Mouse (Mus musculus) hindbrain, embryonic 12.5 days (tissue): ENCODE data around the gene Mapk8ip2. TPM values are rescaled to one million over a fixed set of nuclear protein-coding genes. Genes with fewer than 3 reads are reported as not detected.

Source experiments
- ATAC-seq: fragments of 200-750 bp; cut with Nextera tagmentation; 2 replicates; pipeline ENCODE4 v1.8.0; 2017; ENCODE audit warnings: moderate TSS enrichment; ENCODE audit not compliant: low FRiP score
- H3K27ac ChIP-seq: fragments of 300-500 bp; sonication (generic); 2 replicates; pipeline ENCODE4 v1.5.1; 2016; ENCODE audit warnings: mild to moderate bottlenecking
- H3K27me3 ChIP-seq: fragments of 300-500 bp; sonication (generic); 2 replicates; pipeline ENCODE4 v1.6.1; 2016; ENCODE audit warnings: mild to moderate bottlenecking
- H3K36me3 ChIP-seq: fragments of 300-500 bp; sonication (generic); 2 replicates; pipeline ENCODE4 v1.6.1; 2016; ENCODE audit warnings: mild to moderate bottlenecking
- H3K4me1 ChIP-seq: fragments of 300-500 bp; sonication (generic); 2 replicates; pipeline ENCODE4 v1.6.1; 2016
- H3K4me2 ChIP-seq: fragments of 300-500 bp; sonication (generic); replicated peaks from 2 replicates; pipeline ENCODE4 v1.6.1; 2016; ENCODE audit warnings: mild to moderate bottlenecking
- H3K4me3 ChIP-seq: fragments of 300-500 bp; sonication (generic); 2 replicates; pipeline ENCODE4 v1.5.1; 2016; ENCODE audit warnings: mild to moderate bottlenecking
- H3K9ac ChIP-seq: fragments of 300-500 bp; sonication (generic); 2 replicates; pipeline ENCODE4 v1.6.1; 2016; ENCODE audit warnings: mild to moderate bottlenecking, moderate library complexity
- H3K9me3 ChIP-seq: fragments of 300-500 bp; sonication (generic); replicated peaks from 2 replicates; pipeline ENCODE4 v1.6.1; 2016; ENCODE audit warnings: mild to moderate bottlenecking
- WGBS: fragments of 180-500 bp; shearing (Covaris S2); methylation state at CpG from one replicate; pipeline ENCODE4 v1.1.7; 2016; 5-methylcytosine and 5-hydroxymethylcytosine counted together
- polyA plus RNA-seq: library from polyadenylated mRNA; unstranded; fragments of >200 nt; fragmentation: Nextera tagmentation; extraction: Ambion mirVana; gene quantifications from 2 replicates; pipeline ENCODE4 v1.2.1, GENCODE M21; 2016

The Mapk8ip2 gene
- polyA plus RNA-seq, 1 experiment from 2014 or later, result 53.3 TPM

DNA sequence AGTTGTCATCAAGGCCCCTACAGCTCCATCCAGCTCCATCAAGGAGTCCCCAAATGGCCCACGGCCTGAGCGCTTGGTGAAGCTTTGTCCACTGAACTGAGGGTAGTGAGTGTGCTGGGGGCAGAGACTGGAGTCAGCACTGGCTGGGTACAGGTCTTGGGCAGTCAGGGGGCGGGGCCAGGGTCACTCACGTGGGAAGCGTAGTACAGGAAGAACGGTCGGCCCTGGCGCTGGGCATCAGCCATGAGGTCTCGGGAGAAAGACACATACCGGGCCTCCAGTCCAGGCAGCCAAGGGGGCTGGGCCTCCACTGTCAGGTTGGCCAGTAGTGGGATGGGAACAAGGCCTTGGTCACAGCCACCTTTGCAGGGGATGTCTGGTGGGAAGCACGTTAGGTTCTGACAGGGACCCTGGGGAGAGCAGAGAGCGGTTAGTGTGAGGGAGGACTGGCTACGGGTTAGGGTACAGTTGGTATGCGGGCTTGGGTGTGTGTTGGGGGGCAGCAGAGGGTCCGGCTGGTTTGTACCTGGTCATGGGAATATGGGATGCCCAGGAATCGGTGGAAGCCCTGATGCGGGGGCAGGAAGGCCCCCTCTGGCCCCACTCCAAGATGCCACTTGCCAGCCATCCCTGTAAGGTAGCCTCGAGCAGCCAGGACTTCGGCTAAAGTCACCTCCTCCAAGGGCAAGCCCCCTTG lies 21.0 kb downstream of the Mapk8ip2 start:
- H3K4me2 ChIP-seq, result peak overlapping the region; percentile 77; the same call in 1 of the 2 replicates
- no peaks in the 10 kb centered on the region for H3K36me3 ChIP-seq
- no peaks in the 10 kb centered on the region for H3K9me3 ChIP-seq
- H3K27ac ChIP-seq, result no peak overlapping the region
- H3K4me1 ChIP-seq, result peaks cover 9% of the 10 kb centered on the region
- H3K27me3 ChIP-seq, result no peaks in the 10 kb centered on the region
- no peak for ATAC-seq
- H3K9ac ChIP-seq, result no peak overlapping the region
- H3K4me3 ChIP-seq, result no peak overlapping the region
- 92% methylated on average over 19 of the region's 19 CpGs for WGBS

- H3K36me3 ChIP-seq, result no peaks in the 10 kb centered on the region
- peak overlapping the region; percentile 70 for H3K9ac ChIP-seq
- H3K4me1 ChIP-seq, result peaks cover 9% of the 10 kb centered on the region
- no peaks in the 10 kb centered on the region for H3K9me3 ChIP-seq
- no peaks in the 10 kb centered on the region for H3K27me3 ChIP-seq
- ATAC-seq, result peak; percentile 5; the same call in 1 of the 2 replicates
- H3K4me3 ChIP-seq, result peak overlapping the region; percentile 50
- peak overlapping the region; percentile 77 for H3K4me2 ChIP-seq
- no peak overlapping the region for H3K27ac ChIP-seq
- WGBS, result 84% methylated on average over 7 of the region's 7 CpGs
Observed at GRCm38 (mm10) chr15:89475293-89475600, 21.5 kb downstream of the Mapk8ip2 start.

GRCm38 (mm10) chr15:89475611-89476474 lies 22.1 kb downstream of the Mapk8ip2 start:
- Histone ChIP-seq H3K36me3 (no peaks in the 10 kb centered on the region), H3K27me3 (no peaks in the 10 kb centered on the region), H3K4me3 (peak overlapping the region; percentile 50), H3K4me2 (peak overlapping the region; percentile 77), H3K27ac (peak overlapping the region; percentile 68), H3K9ac (peak overlapping the region; percentile 70), H3K9me3 (no peaks in the 10 kb centered on the region), H3K4me1 (peaks cover 9% of the 10 kb centered on the region)
- peak; percentile 97 for ATAC-seq
- 7% methylated on average over 44 of the region's 44 CpGs for WGBS

DNA sequence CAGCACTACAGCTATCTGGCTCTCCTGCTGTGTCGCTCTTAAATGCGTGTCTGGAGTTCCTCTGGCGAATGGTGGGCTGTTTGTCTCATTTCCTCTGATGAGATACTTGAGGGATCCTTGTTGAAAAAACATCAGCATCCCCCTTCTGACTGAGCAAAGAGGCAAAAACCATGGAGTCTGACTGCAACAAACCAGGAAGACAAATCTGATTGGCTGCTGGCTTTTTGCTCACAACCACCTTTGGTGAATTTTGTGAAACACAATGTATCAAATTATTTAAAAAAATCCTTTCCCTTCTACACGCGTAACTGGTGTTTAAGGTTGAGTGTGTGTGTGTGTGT lies 22.7 kb downstream of the Mapk8ip2 start:
- Histone ChIP-seq H3K27me3 (no peaks in the 10 kb centered on the region), H3K9me3 (no peaks in the 10 kb centered on the region), H3K4me2 (peak overlapping the region; percentile 77), H3K9ac (peak overlapping the region; percentile 70), H3K36me3 (no peaks in the 10 kb centered on the region), H3K4me1 (peaks cover 9% of the 10 kb centered on the region), H3K4me3 (peak overlapping the region; percentile 50), H3K27ac (peak overlapping the region; percentile 68)
- 6% methylated on average over 5 of the region's 5 CpGs for WGBS
- ATAC-seq, result no peak

GRCm38 (mm10) chr15:89477091-89477491 lies 23.4 kb downstream of the Mapk8ip2 start, which contains the start of gene Arsa:
Arsa (minus strand) TSS chr15:89477425.
- Histone ChIP-seq H3K27ac (peak within 1 kb of the TSS; percentile 68), H3K4me3 (peak within 1 kb of the TSS; percentile 50), H3K4me1 (peaks cover 9% of the 10 kb centered on the region), H3K9me3 (no peaks in the 10 kb centered on the region), H3K4me2 (peak within 1 kb of the TSS; percentile 77), H3K9ac (peak within 1 kb of the TSS; percentile 70), H3K36me3 (no peaks in the 10 kb centered on the region), H3K27me3 (no peaks in the 10 kb centered on the region)
- no peak for ATAC-seq
- WGBS, result 28% methylated on average over 9 of the region's 9 CpGs

- Histone ChIP-seq H3K27me3 (no peaks in the 10 kb centered on the region), H3K27ac (no peak overlapping the region), H3K9ac (no peak overlapping the region), H3K9me3 (no peaks in the 10 kb centered on the region), H3K4me2 (no peak overlapping the region), H3K4me1 (peaks cover 9% of the 10 kb centered on the region), H3K36me3 (no peaks in the 10 kb centered on the region), H3K4me3 (no peak overlapping the region)
- WGBS, result 44% methylated on average over 8 of the region's 8 CpGs
- no peak for ATAC-seq
Observed at GRCm38 (mm10) chr15:89477806-89478205, 24.1 kb downstream of the Mapk8ip2 start.

DNA sequence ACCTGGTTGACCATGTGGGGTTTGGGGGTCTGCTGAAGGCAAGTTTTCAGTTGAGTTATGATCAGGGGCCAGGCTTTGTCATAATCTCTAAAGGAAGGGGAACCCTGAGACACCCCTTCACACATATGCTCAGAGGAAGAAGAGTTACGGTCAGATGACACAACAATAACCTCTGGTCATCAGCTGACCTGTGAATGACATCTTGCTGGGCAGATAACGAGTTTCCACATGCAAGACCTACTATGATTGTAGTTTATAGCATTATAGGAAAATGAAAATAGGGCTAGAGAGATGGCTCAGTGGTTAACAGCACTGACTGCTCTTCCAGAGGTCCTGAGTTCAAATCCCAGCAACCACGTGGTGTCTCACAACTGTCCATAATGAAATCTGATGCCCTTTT lies 24.9 kb downstream of the Mapk8ip2 start:
- Histone ChIP-seq H3K4me2 (no peak overlapping the region), H3K27me3 (no peaks in the 10 kb centered on the region), H3K4me1 (peaks cover 9% of the 10 kb centered on the region), H3K4me3 (no peak overlapping the region), H3K27ac (no peak overlapping the region), H3K9me3 (no peaks in the 10 kb centered on the region), H3K36me3 (no peaks in the 10 kb centered on the region), H3K9ac (no peak overlapping the region)
- ATAC-seq, result no peak
- WGBS, result 90% methylated on average over 3 of the region's 3 CpGs

DNA sequence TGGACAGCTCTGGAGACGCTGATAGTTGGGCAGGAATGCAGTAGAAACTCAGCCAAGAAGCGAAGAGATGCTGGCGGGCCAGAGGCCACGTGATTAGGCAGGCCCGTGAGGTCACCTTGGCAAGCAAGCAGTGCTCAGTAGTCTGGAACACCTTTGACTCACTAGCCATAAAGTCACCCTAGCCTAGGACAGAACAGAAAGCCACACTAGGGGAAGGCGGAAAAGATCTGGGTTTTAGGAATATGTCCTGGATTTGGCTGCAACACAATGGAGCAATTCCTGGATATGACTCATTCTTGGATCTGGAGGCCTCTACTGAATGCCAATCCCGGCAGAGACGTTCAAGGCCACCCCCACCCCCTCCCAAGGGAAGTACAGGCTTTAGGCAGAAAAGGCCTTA lies 26.9 kb downstream of the Mapk8ip2 start:
- ATAC-seq, result no peak
- Histone ChIP-seq H3K27ac (no peak overlapping the region), H3K27me3 (no peaks in the 10 kb centered on the region), H3K4me3 (no peak overlapping the region), H3K4me1 (peaks cover 2% of the 10 kb centered on the region), H3K4me2 (no peak overlapping the region), H3K9me3 (no peaks in the 10 kb centered on the region), H3K36me3 (no peaks in the 10 kb centered on the region), H3K9ac (no peak overlapping the region)
- WGBS, result 82% methylated on average over 8 of the region's 8 CpGs

DNA sequence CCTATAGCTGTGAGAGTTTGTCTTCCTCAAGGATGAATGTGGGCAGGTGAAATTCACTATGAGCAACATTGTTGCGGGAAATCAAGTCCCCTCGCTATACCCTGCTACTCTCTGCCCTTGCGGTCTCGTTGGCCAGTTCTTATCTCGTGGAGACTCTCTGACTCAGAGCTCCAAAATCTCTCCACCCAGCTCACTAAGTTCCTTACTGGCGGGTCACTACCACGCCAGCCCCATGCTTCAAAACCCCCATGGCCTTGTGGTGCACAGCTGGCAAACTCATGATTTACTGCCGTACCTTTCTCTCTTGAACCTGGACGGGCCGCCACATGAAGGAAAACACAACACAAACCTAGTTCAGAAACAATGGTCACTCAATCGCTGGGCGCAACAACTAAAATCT lies 34.5 kb downstream of the Mapk8ip2 start:
- Histone ChIP-seq H3K9me3 (no peaks in the 10 kb centered on the region; the same call in 1 of the 2 replicates), H3K4me3 (no peak overlapping the region), H3K9ac (no peak overlapping the region), H3K4me2 (no peak overlapping the region), H3K4me1 (no peaks in the 10 kb centered on the region), H3K27me3 (no peaks in the 10 kb centered on the region), H3K27ac (no peak overlapping the region), H3K36me3 (no peaks in the 10 kb centered on the region)
- ATAC-seq, result no peak
- WGBS, result 82% methylated on average over 12 of the region's 12 CpGs

- Histone ChIP-seq H3K4me1 (no peaks in the 10 kb centered on the region), H3K4me2 (no peak overlapping the region), H3K27ac (no peak overlapping the region), H3K36me3 (no peaks in the 10 kb centered on the region), H3K9me3 (no peaks in the 10 kb centered on the region; the same call in 1 of the 2 replicates), H3K4me3 (no peak overlapping the region), H3K9ac (no peak overlapping the region), H3K27me3 (no peaks in the 10 kb centered on the region)
- no peak for ATAC-seq
- WGBS, result 57% methylated on average over 14 of the region's 14 CpGs
Observed at GRCm38 (mm10) chr15:89488611-89489117, 35.0 kb downstream of the Mapk8ip2 start.

- ATAC-seq, result no peak
- peaks cover 27% of the 10 kb centered on the region for H3K4me1 ChIP-seq
- H3K9me3 ChIP-seq, result no peaks in the 10 kb centered on the region; the same call in 1 of the 2 replicates
Observed at GRCm38 (mm10) chr15:89494970-89495369, 41.3 kb downstream of the Mapk8ip2 start.

GRCm38 (mm10) chr15:89496131-89496530 lies 42.4 kb downstream of the Mapk8ip2 start:
- Histone ChIP-seq H3K36me3 (no peaks in the 10 kb centered on the region), H3K9me3 (no peaks in the 10 kb centered on the region; the same call in 1 of the 2 replicates), H3K9ac (peak overlapping the region; percentile 8; the same call in 1 of the 2 replicates), H3K4me3 (no peak overlapping the region), H3K27ac (no peak overlapping the region), H3K4me2 (no peak overlapping the region), H3K27me3 (peaks cover 20% of the 10 kb centered on the region), H3K4me1 (peaks cover 36% of the 10 kb centered on the region)
- no peak for ATAC-seq
- whole genome bisulfite sequencing, result 19% methylated on average over 4 of the region's 4 CpGs

More at GRCm38 (mm10) chr15:89494970-89495369, 41.3 kb downstream of the Mapk8ip2 start:
- Histone ChIP-seq H3K4me2 (no peak overlapping the region), H3K36me3 (no peaks in the 10 kb centered on the region), H3K27ac (no peak overlapping the region), H3K4me3 (no peak overlapping the region), H3K9ac (no peak overlapping the region), H3K27me3 (peaks cover 16% of the 10 kb centered on the region)
- 84% methylated on average over 4 of the region's 4 CpGs for WGBS
